Mouse (Mus musculus): ENCODE results near the gene Aaed1.

GRCm38 (mm10) chr13:64299069-64299468 is 13.4 kb downstream of the Aaed1 start:
- TF ChIP-seq CTCF (IDR thresholded peaks at IDR 0.05; ENCODE audit: insufficient read depth, low read length) = no peak
- no peak for TF ChIP-seq POLR2A (IDR thresholded peaks at IDR 0.05; ENCODE audit: borderline replicate concordance, extremely low read depth, low read depth, low read length)
